Mouse (Mus musculus) cerebellum, adult 2 months (tissue): ENCODE data around the gene Pde9a. TPM values are rescaled to one million over a fixed set of nuclear protein-coding genes. Genes with fewer than 3 reads are reported as not detected.

Source experiments
- DNase-seq, 2 experiments: peaks; one replicate each; pipeline ENCODE4 v3.0.0; 2021
- H3K27ac ChIP-seq: fragments of 200-500 bp; 2 replicates; pipeline ENCODE4 v1.5.1; 2012; ENCODE audit warnings: low read length, control low read depth, inconsistent platforms; ENCODE audit not compliant: insufficient read depth
- H3K27me3 ChIP-seq: fragments of 200-500 bp; 2 replicates; pipeline ENCODE4 v1.6.1; 2012; ENCODE audit warnings: inconsistent platforms, mild to moderate bottlenecking, low read length, moderate library complexity; ENCODE audit not compliant: control insufficient read depth, insufficient read depth
- H3K4me1 ChIP-seq: fragments of 200-500 bp; 2 replicates; pipeline ENCODE4 v1.6.1; 2011; ENCODE audit warnings: low read length; ENCODE audit not compliant: control insufficient read depth, insufficient read depth
- H3K4me3 ChIP-seq: fragments of 200-500 bp; replicated peaks from 2 replicates; pipeline ENCODE3; 2011; ENCODE audit warnings: mild to moderate bottlenecking, low read depth, low read length, control low read depth; ENCODE audit not compliant: insufficient read depth
- CTCF ChIP-seq: fragments of 200-500 bp; IDR thresholded peaks from 2 replicates; pipeline ENCODE4 v1.5.1; 2011; ENCODE audit warnings: low read depth, mild to moderate bottlenecking, control low read depth, low read length, moderate library complexity, borderline replicate concordance; ENCODE audit not compliant: insufficient read depth
- POLR2A ChIP-seq: fragments of 200-500 bp; IDR thresholded peaks from 2 replicates; pipeline ENCODE4 v1.6.1; 2011; ENCODE audit warnings: low read length, control low read depth, borderline replicate concordance; ENCODE audit not compliant: insufficient read depth
- WGBS: fragments of 180-500 bp; shearing (Covaris S2); methylation state at CpG from one replicate; pipeline ENCODE4 v1.1.7; 2018; 5-methylcytosine and 5-hydroxymethylcytosine counted together
- polyA plus RNA-seq: library from polyadenylated mRNA; depleted of rRNA; stranded (reverse); fragments of >200 nt; gene quantifications from 2 replicates; pipeline ENCODE4 v1.2.3, GENCODE M21; 2012

Pde9a gene
- polyA plus RNA-seq, 1 experiment, result 83.1 TPM

DNA sequence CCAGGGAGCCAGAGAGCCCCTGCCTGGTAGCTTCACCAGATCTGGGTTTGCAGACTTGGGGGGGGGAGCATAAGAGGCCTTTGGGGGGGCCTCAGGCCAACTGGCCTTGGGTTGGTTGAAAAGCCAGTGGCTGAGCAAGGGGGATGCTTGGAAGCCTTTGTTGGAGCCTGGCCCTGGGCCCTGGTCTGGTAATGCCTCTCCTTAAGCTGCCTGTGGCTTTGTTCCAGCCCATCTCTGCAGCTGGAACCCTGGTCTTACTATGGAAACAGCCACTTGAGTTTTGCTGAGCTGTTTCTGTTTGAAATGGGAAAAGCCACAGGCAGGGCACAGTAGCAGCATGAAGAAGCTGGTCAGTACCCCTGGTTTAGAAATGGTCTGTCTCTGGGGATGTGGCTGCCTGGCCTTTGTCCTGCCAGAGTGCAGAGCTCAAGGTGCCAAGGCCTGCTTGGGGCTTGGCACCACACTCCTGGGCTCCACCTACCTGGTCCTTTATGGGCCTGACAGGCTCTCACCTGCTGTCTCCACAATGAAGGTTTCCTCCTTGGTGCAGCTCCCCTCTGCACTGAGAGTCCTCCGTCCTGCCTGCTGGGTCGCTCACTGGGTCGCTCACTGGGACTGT is 3.5 kb downstream of the Pde9a start:
- H3K27ac ChIP-seq, result peak overlapping the region; percentile 7; the same call in 1 of the 2 replicates
- H3K4me1 ChIP-seq, result peaks cover 52% of the 10 kb centered on the region
- H3K27me3 ChIP-seq, result no peaks in the 10 kb centered on the region
- H3K4me3 ChIP-seq, result no peak overlapping the region
- 73% methylated on average over 3 of the region's 3 CpGs for WGBS
- no peak for DNase-seq
- TF ChIP-seq CTCF, result no peak

DNA sequence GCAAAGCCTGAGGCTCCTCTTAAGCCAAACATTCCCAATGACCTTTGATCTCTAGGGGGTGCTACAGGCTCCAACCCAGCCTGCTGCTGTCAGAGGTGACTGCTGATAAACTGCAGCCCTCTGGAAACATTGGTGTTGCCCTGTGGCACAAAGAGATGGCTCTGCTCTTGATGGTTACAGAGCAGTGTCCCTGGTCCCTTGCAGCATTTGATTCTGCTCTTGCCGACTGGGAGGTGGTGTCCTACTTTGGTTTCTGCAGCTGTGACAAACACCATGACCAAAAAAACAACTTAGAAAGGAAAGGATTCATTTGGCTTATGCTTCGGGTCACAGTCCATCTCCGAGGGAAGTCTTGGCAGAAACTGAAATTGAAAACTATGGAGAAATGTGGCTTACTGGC is 5.5 kb downstream of the Pde9a start:
- TF ChIP-seq CTCF (no peak), POLR2A (no peak)
- Histone ChIP-seq H3K4me3 (no peak overlapping the region), H3K4me1 (peaks cover 48% of the 10 kb centered on the region), H3K27me3 (no peaks in the 10 kb centered on the region), H3K27ac (no peak overlapping the region)
- WGBS, result 30% methylated on average over 3 of the region's 3 CpGs
- no peak for DNase-seq

DNA sequence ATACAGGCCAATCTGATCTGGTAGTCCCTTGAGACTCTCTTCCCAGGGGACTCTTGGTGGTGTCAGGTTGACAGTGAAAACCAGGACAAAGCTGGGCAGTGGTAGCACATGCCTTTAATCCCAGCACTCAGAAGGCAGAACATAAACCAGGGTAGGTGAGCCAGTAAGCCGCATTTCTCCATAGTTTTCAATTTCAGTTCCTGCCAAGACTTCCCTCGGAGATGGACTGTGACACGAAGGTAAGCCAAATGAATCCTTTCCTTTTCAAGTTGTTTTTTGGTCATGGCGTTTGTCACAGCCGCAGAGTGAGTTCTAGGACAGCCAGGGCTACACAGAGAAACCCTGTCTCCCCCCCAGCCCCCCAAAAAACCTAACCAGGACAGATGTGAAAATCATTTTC is 6.0 kb downstream of the Pde9a start:
- DNase-seq, result no peak

DNA sequence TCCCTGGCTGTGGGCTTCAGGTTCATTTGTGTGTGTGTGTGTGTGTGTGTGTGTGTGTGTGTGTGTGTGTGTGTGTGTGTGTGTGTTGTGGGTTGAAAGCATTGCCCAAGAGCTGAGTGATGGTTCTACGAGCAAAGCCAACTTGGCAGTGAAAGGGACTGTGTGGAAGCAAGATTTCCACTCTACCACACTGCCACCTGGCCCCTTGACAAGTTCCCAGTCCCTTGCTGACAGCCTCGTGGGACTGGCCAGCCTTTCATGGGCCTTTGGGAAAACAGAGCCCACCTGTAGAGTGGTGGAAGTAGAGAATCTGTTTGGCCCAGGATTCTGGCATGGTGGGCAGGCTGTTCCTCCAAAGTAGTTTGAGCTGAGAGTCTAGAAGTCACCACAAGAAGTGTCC is 7.8 kb downstream of the Pde9a start:
- 41% methylated on average over 2 of the region's 2 CpGs for WGBS
- Histone ChIP-seq H3K4me3 (no peak overlapping the region), H3K4me1 (peaks cover 34% of the 10 kb centered on the region), H3K27ac (no peak overlapping the region), H3K27me3 (no peaks in the 10 kb centered on the region)
- TF ChIP-seq POLR2A, result no peak
- TF ChIP-seq CTCF, result no peak
- no peak for DNase-seq

More for the DNA sequence above, 6.0 kb downstream of the Pde9a start:
- WGBS, result 37% methylated on average over 5 of the region's 5 CpGs
- H3K27ac ChIP-seq, result no peak overlapping the region; the same call in 1 of the 2 replicates
- no peak for TF ChIP-seq POLR2A
- no peak for TF ChIP-seq CTCF
- H3K27me3 ChIP-seq, result no peaks in the 10 kb centered on the region
- H3K4me3 ChIP-seq, result no peak overlapping the region
- H3K4me1 ChIP-seq, result peaks cover 48% of the 10 kb centered on the region

DNA sequence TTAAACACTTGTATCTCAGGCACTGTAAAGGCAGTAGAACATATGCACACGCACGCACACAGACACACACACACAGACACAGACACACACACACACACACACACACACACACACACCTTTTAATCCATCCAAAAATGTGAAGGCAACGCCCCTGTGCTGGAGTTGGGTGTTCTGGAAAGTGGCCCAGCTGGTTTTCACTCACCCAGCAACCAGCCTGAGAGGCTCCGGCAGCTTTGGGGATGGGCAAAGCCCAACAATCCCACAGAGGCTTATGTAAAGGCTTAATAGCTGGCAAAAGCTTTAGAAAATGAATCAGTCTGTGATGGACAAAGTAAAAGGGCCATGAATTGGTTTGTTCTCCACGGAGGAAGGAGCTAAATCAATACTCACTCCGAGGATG is 14.3 kb downstream of the Pde9a start:
- TF ChIP-seq CTCF (no peak), POLR2A (no peak)
- no peak for DNase-seq
- no peaks in the 10 kb centered on the region for H3K27me3 ChIP-seq
- H3K4me3 ChIP-seq, result no peak overlapping the region
- no peak overlapping the region for H3K27ac ChIP-seq
- H3K4me1 ChIP-seq, result peaks cover 7% of the 10 kb centered on the region
- WGBS, result 60% methylated on average over 6 of the region's 6 CpGs

DNA sequence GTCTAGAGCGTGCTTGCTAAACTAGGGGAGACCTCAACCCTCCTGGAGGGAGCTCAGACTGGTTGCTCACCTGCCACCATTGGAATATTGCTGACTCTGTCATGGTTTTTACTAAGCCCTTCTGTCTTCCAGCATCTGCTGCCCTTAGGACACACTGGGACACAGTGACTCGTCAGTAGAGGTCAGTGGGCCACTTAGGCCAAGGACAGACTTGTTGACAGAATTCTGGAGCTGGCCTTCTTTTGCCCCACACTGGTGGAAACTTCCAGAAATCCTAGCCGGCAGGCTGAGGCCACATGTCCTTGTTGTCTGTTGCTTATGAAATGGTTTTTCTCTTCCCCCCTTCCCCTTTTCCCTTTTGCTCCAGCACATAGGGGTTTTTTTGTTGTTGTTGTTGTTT is 15.2 kb downstream of the Pde9a start:
- Histone ChIP-seq H3K27ac (no peak overlapping the region), H3K4me1 (peaks cover 7% of the 10 kb centered on the region), H3K27me3 (no peaks in the 10 kb centered on the region), H3K4me3 (no peak overlapping the region)
- DNase-seq, result no peak
- TF ChIP-seq POLR2A (no peak), CTCF (no peak)
- WGBS, result 75% methylated on average over 3 of the region's 3 CpGs

DNA sequence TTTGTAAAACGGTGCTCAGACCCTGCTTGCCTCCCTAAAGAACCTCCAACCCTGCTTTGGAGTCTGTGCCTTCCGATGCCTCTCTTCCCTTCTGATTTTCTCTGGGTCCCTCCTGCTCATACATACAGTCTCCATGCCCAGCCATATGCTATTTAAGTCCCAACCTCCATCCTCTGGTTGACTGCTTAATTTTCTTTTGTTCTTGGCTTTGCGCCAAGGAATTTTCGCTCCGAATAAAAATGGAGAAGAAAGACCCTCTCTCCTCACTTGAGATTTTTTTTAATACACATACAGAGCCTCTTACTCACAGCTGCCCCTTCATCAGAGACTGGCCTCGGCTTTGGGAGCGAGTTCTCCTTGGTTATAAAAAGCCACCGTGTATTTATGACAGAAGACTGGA is 16.7 kb downstream of the Pde9a start:
- H3K4me1 ChIP-seq, result peaks cover 12% of the 10 kb centered on the region
- DNase-seq, result no peak
- H3K27me3 ChIP-seq, result no peaks in the 10 kb centered on the region
- no peak overlapping the region for H3K4me3 ChIP-seq
- H3K27ac ChIP-seq, result no peak overlapping the region
- 46% methylated on average over 8 of the region's 8 CpGs for WGBS
- TF ChIP-seq CTCF, result no peak
- TF ChIP-seq POLR2A, result no peak

DNA sequence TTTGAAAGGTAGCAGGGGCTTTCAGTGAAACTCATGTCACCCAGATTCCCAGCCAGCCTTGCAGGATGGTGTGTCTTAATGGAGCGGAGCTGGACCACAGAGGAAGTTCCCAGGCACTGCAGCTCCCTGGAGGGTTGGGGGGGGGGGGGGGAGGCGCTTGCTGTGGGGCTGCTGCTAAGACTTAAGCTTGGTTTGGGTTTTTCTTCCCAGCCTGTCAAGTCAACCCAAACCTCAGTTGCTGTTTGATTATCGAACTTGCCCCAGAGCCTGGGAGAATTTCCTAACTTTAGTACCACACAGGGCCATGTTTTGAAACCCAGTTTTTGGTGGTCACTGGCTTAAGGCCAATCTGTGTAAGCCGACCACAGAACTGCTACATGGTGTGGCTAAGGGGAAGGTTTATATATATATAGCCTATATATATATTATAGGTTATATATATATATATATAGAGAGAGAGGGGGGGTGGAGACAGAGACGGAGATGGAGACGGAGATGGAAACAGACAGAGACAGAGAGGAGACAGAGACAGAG is 19.8 kb downstream of the Pde9a start:
- WGBS, result 70% methylated on average over 6 of the region's 6 CpGs
- peaks cover 16% of the 10 kb centered on the region for H3K4me1 ChIP-seq
- H3K27me3 ChIP-seq, result no peaks in the 10 kb centered on the region
- DNase-seq, result no peak
- no peak overlapping the region for H3K27ac ChIP-seq
- no peak for TF ChIP-seq CTCF
- TF ChIP-seq POLR2A, result no peak
- no peak overlapping the region for H3K4me3 ChIP-seq
